Mouse (Mus musculus): ENCODE results near the gene Gpc2. TPM values are rescaled to one million over a fixed set of nuclear protein-coding genes. Genes with fewer than 3 reads are reported as not detected.
A peak's percentile ranks its signal among the peaks of the same experiment; 100 is the strongest.

Gene Gpc2
- total and polyA plus RNA-seq, 3 experiments: not detected

GRCm38 (mm10) chr5:138229511-138229910, 50.3 kb downstream of the Gpc2 start:
- Histone ChIP-seq H3K79me2 (replicated peaks; ENCODE audit: control insufficient read depth, extremely low read depth, insufficient read depth, poor library complexity, severe bottlenecking) (no peaks in the 10 kb centered on the region), H3K9ac (ENCODE audit: insufficient read depth, low read depth) (no peak overlapping the region), H3K4me1 (ENCODE audit: control insufficient read depth in 1 of 2, insufficient read depth in 2 of 2) (peaks cover 0 to 5% of the 10 kb centered on the region in 2 experiments; a peak in 2 of 4 replicates), H3K4me3 (replicated peaks in 1 of 3; ENCODE audit: low read depth in 2 of 3, low read length in 2 of 3, poor library complexity in 1 of 3) (no peak overlapping the region), H3K27ac (ENCODE audit: insufficient read depth, low read depth) (no peak overlapping the region), H3K9me3 (replicated peaks; ENCODE audit: low read length) (no peaks in the 10 kb centered on the region), H3K4me2 (ENCODE audit: insufficient read depth, low read depth, poor library complexity, severe bottlenecking) (no peak overlapping the region), H3K36me3 (replicated peaks in 1 of 2; ENCODE audit: control insufficient read depth in 1 of 2, insufficient read depth in 1 of 2, low read length in 1 of 2) (no peaks in the 10 kb centered on the region), H3K27me3 (replicated peaks) (no peaks in the 10 kb centered on the region)
- dilution Hi-C loops (cut with MboI; ENCODE audit: extremely low pct_ligation_motif_present, extremely low pct_unique_long_range_greater_than_20kb, low sequenced_read_pairs): no loop called here
- TF ChIP-seq SIN3A (IDR thresholded peaks at IDR 0.05; ENCODE audit: low read length) (no peak), IRF4 (IDR thresholded peaks at IDR 0.05; ENCODE audit: low read depth, low read length) (no peak), JUN (IDR thresholded peaks at IDR 0.05; ENCODE audit: insufficient read depth, low read depth, low read length) (no peak), CTCF (conservative IDR thresholded peaks at IDR 0.05 in 1 of 2, IDR thresholded peaks at IDR 0.05 in 1 of 2; ENCODE audit: low read depth in 2 of 2, low read length in 2 of 2) (no peak), CHD2 (IDR thresholded peaks at IDR 0.05; ENCODE audit: low read length) (no peak), MAFK (IDR thresholded peaks at IDR 0.05; ENCODE audit: insufficient replicate concordance, low read length) (no peak), BHLHE40 (IDR thresholded peaks at IDR 0.05; ENCODE audit: low read depth, low read length) (no peak), NELFE (IDR thresholded peaks at IDR 0.05; ENCODE audit: low read depth, low read length) (no peak), MEF2A (IDR thresholded peaks at IDR 0.05; ENCODE audit: borderline replicate concordance, low read depth, low read length) (no peak), ZNF384 (IDR thresholded peaks at IDR 0.05; ENCODE audit: low read depth, low read length) (no peak), CHD1 (IDR thresholded peaks at IDR 0.05; ENCODE audit: low read depth, low read length) (no peak), MAZ (IDR thresholded peaks at IDR 0.05; ENCODE audit: low read depth, low read length) (no peak), HCFC1 (IDR thresholded peaks at IDR 0.05; ENCODE audit: low read depth, low read length) (no peak), MAX (IDR thresholded peaks at IDR 0.05; ENCODE audit: low read length) (no peak), ZC3H11A (IDR thresholded peaks at IDR 0.05; ENCODE audit: low read depth, low read length) (no peak), GABPA (IDR thresholded peaks at IDR 0.05; ENCODE audit: insufficient replicate concordance, low read depth, low read length) (no peak), RCOR1 (conservative IDR thresholded peaks at IDR 0.05; ENCODE audit: low read depth, low read length) (no peak)
- no peak for DNase-seq (ENCODE audit: extremely low read depth)
- in situ Hi-C loops (cut with MboI; ENCODE audit: low pct_ligation_motif_present, low pct_unique_long_range_greater_than_20kb, low sequenced_read_pairs): loop anchor here (25.0 kb wide), 1 partner anchor 433 kb away; no protein-coding TSS in a partner anchor

- TF ChIP-seq SMC3 (IDR thresholded peaks at IDR 0.05; ENCODE audit: low read depth, low read length): peak; percentile 47
- TF ChIP-seq RAD21 (IDR thresholded peaks at IDR 0.05; ENCODE audit: low read depth, low read length): peak; percentile 14
- TF ChIP-seq CTCF (conservative IDR thresholded peaks at IDR 0.05 in 1 of 2, IDR thresholded peaks at IDR 0.05 in 1 of 2; ENCODE audit: low read depth in 2 of 2, low read length in 2 of 2): peak; percentile 48 to 63; a peak in 3 of 4 replicates
- no peak for TF ChIP-seq JUND (conservative IDR thresholded peaks at IDR 0.05; ENCODE audit: low read depth, low read length)
- no peak for TF ChIP-seq USF2 (conservative IDR thresholded peaks at IDR 0.05; ENCODE audit: low read depth, low read length)
- in situ Hi-C loops (cut with MboI; ENCODE audit: low pct_ligation_motif_present, low pct_unique_long_range_greater_than_20kb, low sequenced_read_pairs) (loop anchor here (25.0 kb wide), 1 partner anchor 434 kb away; no protein-coding TSS in a partner anchor), dilution Hi-C loops (cut with MboI; ENCODE audit: extremely low pct_ligation_motif_present, extremely low pct_unique_long_range_greater_than_20kb, low sequenced_read_pairs) (no loop called here)
- Histone ChIP-seq H3K4me1 (ENCODE audit: control insufficient read depth in 1 of 2, insufficient read depth in 2 of 2) (peaks cover 0 to 5% of the 10 kb centered on the region in 2 experiments; a peak in 2 of 4 replicates), H3K27me3 (replicated peaks) (no peaks in the 10 kb centered on the region), H3K79me2 (replicated peaks; ENCODE audit: control insufficient read depth, extremely low read depth, insufficient read depth, poor library complexity, severe bottlenecking) (no peaks in the 10 kb centered on the region), H3K36me3 (replicated peaks in 1 of 2; ENCODE audit: control insufficient read depth in 1 of 2, insufficient read depth in 1 of 2, low read length in 1 of 2) (no peaks in the 10 kb centered on the region), H3K4me2 (ENCODE audit: insufficient read depth, low read depth, poor library complexity, severe bottlenecking) (no peak overlapping the region), H3K9me3 (replicated peaks; ENCODE audit: low read length) (no peaks in the 10 kb centered on the region), H3K4me3 (replicated peaks in 1 of 3; ENCODE audit: low read depth in 2 of 3, low read length in 2 of 3, poor library complexity in 1 of 3) (no peak overlapping the region), H3K27ac (ENCODE audit: insufficient read depth, low read depth) (no peak overlapping the region), H3K9ac (ENCODE audit: insufficient read depth, low read depth) (no peak overlapping the region)
- DNase-seq (ENCODE audit: extremely low read depth): peak; percentile 28
Measured at GRCm38 (mm10) chr5:138228026-138228425, 51.8 kb downstream of the Gpc2 start.
